Mouse (Mus musculus) hindbrain, embryonic 11.5 days (tissue): ENCODE measurements at regions not wholly inside any gene's neighbourhood (a gene's known extent, or its start where the extent isn't known, plus 50 kb on each side); places are given as distances from the start of the nearest gene placed in this dataset.

ENCODE experiments used
- ATAC-seq: fragments of 200-750 bp; cut with Nextera tagmentation; 2 replicates; pipeline ENCODE4 v1.8.0; 2017; ENCODE audit warnings: mild to moderate bottlenecking, moderate TSS enrichment, moderate library complexity; ENCODE audit not compliant: low FRiP score
- DNase-seq: peaks from one replicate; pipeline ENCODE4 v3.0.0-alpha.2; 2015; ENCODE audit warnings: low spot score
- H3K27ac ChIP-seq: fragments of 300-500 bp; sonication (generic); 2 replicates; pipeline ENCODE4 v1.5.1; 2014; ENCODE audit warnings: mild to moderate bottlenecking, low read depth, low read length
- H3K27me3 ChIP-seq: fragments of 300-500 bp; sonication (generic); 2 replicates; pipeline ENCODE4 v1.6.1; 2014; ENCODE audit warnings: mild to moderate bottlenecking, low read length, moderate library complexity, mixed read lengths; ENCODE audit not compliant: control insufficient read depth, insufficient read depth
- H3K36me3 ChIP-seq: fragments of 300-500 bp; sonication (generic); 2 replicates; pipeline ENCODE4 v1.6.1; 2014; ENCODE audit warnings: mild to moderate bottlenecking, low read length, moderate library complexity, mixed read lengths; ENCODE audit not compliant: control insufficient read depth, insufficient read depth
- H3K4me1 ChIP-seq: fragments of 300-500 bp; sonication (generic); replicated peaks from 2 replicates; pipeline ENCODE4 v1.6.1; 2014; ENCODE audit warnings: low read length, mixed read lengths; ENCODE audit not compliant: control insufficient read depth, insufficient read depth
- H3K4me2 ChIP-seq: fragments of 300-500 bp; sonication (generic); replicated peaks from 2 replicates; pipeline ENCODE4 v1.6.1; 2014; ENCODE audit warnings: mild to moderate bottlenecking, low read depth, low read length
- H3K4me3 ChIP-seq: fragments of 300-500 bp; sonication (generic); 2 replicates; pipeline ENCODE4 v1.5.1; 2014; ENCODE audit warnings: low read depth, low read length
- H3K9ac ChIP-seq: fragments of 300-500 bp; sonication (generic); 2 replicates; pipeline ENCODE4 v1.6.1; 2014; ENCODE audit warnings: low read depth, low read length
- H3K9me3 ChIP-seq: fragments of 300-500 bp; sonication (generic); 2 replicates; pipeline ENCODE4 v1.6.1; 2016; ENCODE audit warnings: low read length; ENCODE audit not compliant: control insufficient read depth
- WGBS: fragments of 180-500 bp; shearing (Covaris S2); extraction: QIAGEN DNeasy Blood & Tissue Kit; methylation state at CpG from one replicate; pipeline ENCODE4 v1.1.7; 2014; 5-methylcytosine and 5-hydroxymethylcytosine counted together

DNA sequence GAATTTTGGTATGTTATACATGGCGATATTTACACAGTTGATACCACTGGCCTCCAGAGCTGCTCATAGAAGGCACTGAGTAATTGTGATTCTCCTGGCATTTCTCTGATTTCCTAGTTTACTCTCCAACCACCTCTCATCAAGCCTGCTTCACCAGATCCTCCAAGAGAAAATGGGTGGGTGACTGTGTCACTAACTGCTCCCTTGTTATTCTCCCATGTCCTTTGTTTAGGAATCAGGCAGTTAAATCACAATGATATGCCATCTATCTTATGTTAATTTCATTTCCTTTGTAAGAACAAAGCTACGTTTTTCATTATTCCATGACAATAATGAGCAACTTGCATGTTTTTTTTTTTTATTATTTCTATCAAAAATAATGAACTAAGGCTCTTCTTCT lies 122.3 kb upstream of the Nrp1 start:
- Histone ChIP-seq H3K4me2 (no peak overlapping the region), H3K27me3 (no peaks in the 10 kb centered on the region), H3K9ac (no peak overlapping the region), H3K27ac (no peak overlapping the region), H3K36me3 (no peaks in the 10 kb centered on the region), H3K4me3 (no peak overlapping the region), H3K4me1 (no peaks in the 10 kb centered on the region), H3K9me3 (no peaks in the 10 kb centered on the region)
- ATAC-seq (no peak), DNase-seq (no peak)
- WGBS, result 84% methylated on average over 2 of the region's 2 CpGs

DNA sequence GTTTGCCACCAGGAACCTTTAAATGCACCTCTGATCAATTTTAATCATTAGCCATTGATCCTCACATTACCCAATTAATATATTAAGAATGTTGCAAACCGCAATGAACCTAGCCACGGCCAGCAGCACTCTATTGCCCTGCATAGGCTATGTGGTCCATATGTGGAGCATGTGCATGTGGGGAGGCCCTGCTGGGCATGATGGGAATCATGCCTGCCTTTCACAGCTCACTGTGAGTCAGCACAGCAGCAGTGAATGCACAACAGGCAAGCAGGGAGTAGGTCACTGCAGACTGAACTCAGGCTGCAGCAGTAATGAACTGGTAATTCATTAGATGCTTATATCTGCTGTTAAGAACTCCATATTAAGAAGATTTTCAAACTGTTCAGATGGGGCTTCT lies 119.5 kb upstream of the Nrp1 start:
- Histone ChIP-seq H3K9me3 (no peaks in the 10 kb centered on the region), H3K4me2 (no peak overlapping the region), H3K9ac (no peak overlapping the region), H3K4me1 (no peaks in the 10 kb centered on the region), H3K27ac (no peak overlapping the region), H3K4me3 (no peak overlapping the region), H3K36me3 (no peaks in the 10 kb centered on the region), H3K27me3 (no peaks in the 10 kb centered on the region)
- 86% methylated on average over 2 of the region's 2 CpGs for WGBS
- no peak for ATAC-seq
- no peak for DNase-seq

DNA sequence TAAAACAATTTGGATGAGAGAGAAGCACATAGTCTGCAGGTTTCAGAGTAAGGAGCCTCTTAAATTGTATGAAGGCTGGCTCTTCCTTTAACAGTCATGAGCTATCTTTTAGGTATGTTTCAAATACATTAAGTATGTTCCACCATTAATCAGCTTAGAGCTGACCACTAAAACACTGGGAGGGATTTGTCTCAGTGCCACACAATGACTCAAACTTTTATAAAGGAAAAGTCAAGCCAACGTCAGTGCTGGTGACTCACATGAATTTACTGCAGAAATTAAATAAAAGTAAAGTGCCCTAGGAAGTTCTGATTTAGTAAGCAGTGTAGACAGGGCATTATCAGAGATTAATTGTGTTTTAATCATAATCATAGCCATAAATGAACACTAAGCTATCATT lies 118.6 kb upstream of the Nrp1 start:
- no peaks in the 10 kb centered on the region for H3K9me3 ChIP-seq
- 80% methylated on average over 1 of the region's 1 CpGs for WGBS
- DNase-seq (no peak), ATAC-seq (no peak)
- no peak overlapping the region for H3K9ac ChIP-seq
- H3K4me2 ChIP-seq, result no peak overlapping the region
- H3K36me3 ChIP-seq, result no peaks in the 10 kb centered on the region
- no peak overlapping the region for H3K27ac ChIP-seq
- H3K4me3 ChIP-seq, result no peak overlapping the region
- no peaks in the 10 kb centered on the region for H3K27me3 ChIP-seq
- H3K4me1 ChIP-seq, result no peaks in the 10 kb centered on the region

DNA sequence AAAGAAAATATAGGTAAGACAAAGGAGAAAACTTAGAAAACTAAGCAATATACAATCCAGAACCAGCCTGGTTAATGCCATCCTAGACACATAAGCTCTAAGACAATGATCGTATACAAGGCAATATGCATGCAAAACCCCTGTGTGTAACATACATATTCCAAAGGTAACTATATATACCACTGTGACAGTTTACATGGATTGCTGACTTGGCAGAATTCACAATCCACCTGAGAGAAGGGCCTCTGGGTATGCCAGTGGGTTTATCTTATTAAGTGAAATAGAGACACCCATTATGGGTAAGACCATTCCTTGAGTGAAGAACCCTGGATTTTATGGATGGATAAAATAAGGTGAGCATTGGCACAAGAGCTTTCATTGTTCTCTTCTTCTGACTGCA lies 117.2 kb upstream of the Nrp1 start:
- Histone ChIP-seq H3K36me3 (no peaks in the 10 kb centered on the region), H3K4me3 (no peak overlapping the region), H3K27me3 (no peaks in the 10 kb centered on the region), H3K9ac (no peak overlapping the region), H3K27ac (no peak overlapping the region), H3K4me2 (no peak overlapping the region), H3K4me1 (no peaks in the 10 kb centered on the region), H3K9me3 (no peaks in the 10 kb centered on the region)
- no peak for DNase-seq
- no peak for ATAC-seq
- WGBS, result 94% methylated on average over 1 of the region's 1 CpGs

DNA sequence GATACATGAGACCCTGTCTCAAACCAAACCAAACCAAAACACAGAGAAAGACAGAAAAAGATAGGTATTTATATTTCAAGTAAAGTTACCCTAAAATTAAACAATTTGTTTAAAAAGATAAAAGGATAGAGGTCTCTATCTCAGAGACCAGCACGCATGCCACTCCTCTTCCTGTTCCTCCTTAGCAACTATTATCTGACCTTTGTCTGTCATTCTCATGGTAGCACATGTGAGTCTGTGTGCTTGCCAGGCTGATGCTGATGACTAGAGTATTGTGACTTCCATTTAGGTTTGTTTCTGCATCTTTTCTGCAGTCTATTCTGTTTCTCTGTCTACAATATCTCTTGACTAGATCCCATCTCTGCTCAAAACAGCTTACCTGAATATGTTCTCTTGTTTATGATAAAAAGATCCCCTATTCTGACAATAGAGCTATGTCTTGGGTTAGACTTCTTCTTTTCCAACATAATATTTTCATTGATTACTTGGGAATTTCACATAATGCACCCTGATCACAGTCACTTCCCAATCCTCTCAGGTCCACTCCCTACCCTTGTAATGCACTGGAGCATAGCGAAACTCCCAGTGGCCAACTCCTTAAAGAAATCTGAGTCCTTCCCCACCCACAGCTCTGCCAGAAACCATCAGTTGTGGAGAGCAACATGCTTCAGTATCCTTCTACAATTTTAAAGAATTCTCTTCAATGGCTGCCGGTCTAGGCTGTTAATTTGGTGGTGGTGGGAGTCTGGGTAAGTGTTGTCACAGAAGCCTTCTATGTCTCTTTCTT lies 115.7 kb upstream of the Nrp1 start:
- Histone ChIP-seq H3K36me3 (no peaks in the 10 kb centered on the region), H3K4me2 (no peak overlapping the region)
- no peak for ATAC-seq

DNA sequence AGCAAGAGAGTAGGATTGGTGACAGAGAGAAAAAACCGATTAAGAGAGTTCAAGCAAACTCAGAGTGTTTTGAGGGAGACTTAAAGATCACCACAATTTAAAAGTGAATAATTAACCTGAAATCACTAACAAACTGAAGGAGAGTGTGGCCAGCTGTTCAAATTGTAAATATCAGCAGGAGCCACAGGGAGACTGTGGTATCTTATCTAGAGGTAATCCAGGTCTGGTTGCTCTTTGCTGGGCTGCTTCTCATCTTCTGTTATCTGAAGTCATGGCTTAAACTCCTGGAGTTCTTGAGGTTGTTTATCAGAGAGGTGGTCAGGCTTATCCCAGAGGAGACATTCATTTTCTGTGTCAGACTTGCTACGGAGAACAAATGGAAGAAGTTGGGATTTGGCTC lies 106.7 kb upstream of the Nrp1 start:
- Histone ChIP-seq H3K27me3 (no peaks in the 10 kb centered on the region), H3K4me2 (no peak overlapping the region), H3K4me1 (no peaks in the 10 kb centered on the region), H3K9me3 (no peaks in the 10 kb centered on the region), H3K4me3 (no peak overlapping the region), H3K36me3 (no peaks in the 10 kb centered on the region), H3K27ac (no peak overlapping the region), H3K9ac (no peak overlapping the region)
- 67% methylated on average over 2 of the region's 2 CpGs for WGBS
- no peak for ATAC-seq
- DNase-seq, result no peak

More for the DNA sequence above, 115.7 kb upstream of the Nrp1 start:
- Histone ChIP-seq H3K4me3 (no peak overlapping the region), H3K27ac (no peak overlapping the region), H3K9ac (no peak overlapping the region), H3K9me3 (no peaks in the 10 kb centered on the region), H3K27me3 (no peaks in the 10 kb centered on the region), H3K4me1 (no peaks in the 10 kb centered on the region)
- DNase-seq, result no peak
- 89% methylated on average over 3 of the region's 3 CpGs for WGBS

DNA sequence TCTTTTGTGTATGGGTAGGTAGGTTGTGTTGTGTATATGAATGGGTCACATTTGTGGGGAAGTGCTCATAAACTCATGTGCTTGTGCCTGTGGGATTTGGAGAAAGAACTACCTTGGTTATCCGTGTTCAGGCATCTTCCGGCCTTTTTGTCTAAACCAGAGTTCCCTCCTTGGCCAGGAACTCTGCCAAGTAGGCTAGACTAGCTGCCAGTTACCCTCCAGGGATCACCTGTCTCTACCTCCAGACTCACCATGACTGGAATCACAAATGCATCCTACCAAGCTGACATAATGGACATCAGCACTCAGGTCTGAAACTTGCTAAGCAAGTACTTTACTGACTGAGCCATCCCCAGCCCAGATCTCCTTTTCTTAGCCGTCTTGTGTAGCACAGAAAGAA lies 97.6 kb upstream of the Nrp1 start:
- Histone ChIP-seq H3K4me3 (no peak overlapping the region), H3K27ac (no peak overlapping the region), H3K9ac (no peak overlapping the region), H3K4me2 (no peak overlapping the region), H3K4me1 (0 out of 2 replicates have a peak, but pooled peaks cover 3% of the 10 kb centered on the region), H3K27me3 (no peaks in the 10 kb centered on the region), H3K9me3 (no peaks in the 10 kb centered on the region), H3K36me3 (no peaks in the 10 kb centered on the region)
- 93% methylated on average over 3 of the region's 3 CpGs for WGBS
- no peak for ATAC-seq
- no peak for DNase-seq

DNA sequence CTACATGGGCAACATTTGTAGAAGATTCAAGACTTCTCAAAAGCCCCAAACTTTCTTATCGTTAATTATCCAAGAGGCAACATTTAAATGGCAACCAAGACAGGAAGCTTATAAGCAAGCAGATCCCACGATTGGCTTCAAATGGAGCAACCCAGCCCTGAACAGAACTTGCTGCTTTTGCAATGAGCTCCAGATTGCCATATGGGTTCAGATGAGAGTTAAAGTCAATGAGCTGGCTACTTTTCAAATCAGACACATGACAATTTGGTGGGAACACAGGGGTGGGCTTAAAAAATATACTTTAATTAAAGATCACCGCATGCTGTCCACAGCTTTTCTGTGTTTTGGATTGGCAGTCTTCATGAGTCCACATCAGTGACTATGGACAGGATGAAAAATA lies 97.0 kb upstream of the Nrp1 start:
- no peak overlapping the region for H3K4me2 ChIP-seq
- no peaks in the 10 kb centered on the region for H3K9me3 ChIP-seq
- H3K36me3 ChIP-seq, result no peaks in the 10 kb centered on the region
- 96% methylated on average over 3 of the region's 3 CpGs for WGBS
- H3K27me3 ChIP-seq, result no peaks in the 10 kb centered on the region
- ATAC-seq (no peak), DNase-seq (no peak)
- H3K27ac ChIP-seq, result no peak overlapping the region
- H3K4me3 ChIP-seq, result no peak overlapping the region
- H3K9ac ChIP-seq, result no peak overlapping the region
- 0 out of 2 replicates have a peak, but pooled peaks cover 3% of the 10 kb centered on the region for H3K4me1 ChIP-seq

DNA sequence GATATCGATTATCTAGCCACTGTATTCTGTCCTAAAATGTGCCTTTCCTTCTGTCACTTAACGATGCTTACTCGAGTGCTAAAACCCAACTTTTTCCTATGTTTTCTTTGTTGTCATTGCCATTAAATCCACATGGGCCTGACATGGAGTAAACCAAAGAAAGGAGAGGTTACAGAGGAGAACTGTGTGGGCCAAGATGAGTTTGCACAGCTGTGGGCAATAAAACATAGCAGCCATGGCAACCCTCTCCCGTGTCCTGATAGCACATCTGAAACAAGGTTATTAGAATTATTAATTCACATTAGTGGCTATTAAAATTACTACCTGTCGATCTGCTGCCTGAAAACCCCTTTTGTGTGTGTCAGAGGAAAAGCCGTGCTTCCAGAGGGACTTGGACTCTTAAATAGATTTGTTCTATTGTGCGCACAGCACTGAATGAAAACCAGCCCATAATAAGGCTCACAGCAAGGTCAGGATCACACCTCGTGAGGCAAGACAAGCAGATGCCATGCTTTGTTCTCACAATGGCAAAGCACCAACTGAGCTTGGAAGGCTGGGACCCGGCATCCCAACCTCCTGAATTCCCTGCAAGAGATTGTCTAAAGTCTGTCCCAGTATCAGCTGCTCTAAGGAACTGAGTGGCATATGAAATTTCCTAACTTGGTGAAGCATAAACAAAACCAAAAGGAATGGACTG lies 95.0 kb upstream of the Nrp1 start:
- no peaks in the 10 kb centered on the region for H3K27me3 ChIP-seq
- DNase-seq (peak; percentile 36), ATAC-seq (no peak; the same call in 1 of the 2 replicates)
- H3K9me3 ChIP-seq, result no peaks in the 10 kb centered on the region
- 0 out of 2 replicates have a peak, but pooled peaks cover 3% of the 10 kb centered on the region for H3K4me1 ChIP-seq
- WGBS, result 42% methylated on average over 9 of the region's 9 CpGs
- no peaks in the 10 kb centered on the region for H3K36me3 ChIP-seq
- H3K9ac ChIP-seq, result no peak overlapping the region
- no peak overlapping the region for H3K4me3 ChIP-seq
- no peak overlapping the region for H3K27ac ChIP-seq
- no peak overlapping the region for H3K4me2 ChIP-seq
